Mouse (Mus musculus) ES-E14 (cell line): ENCODE results near the gene Atp6v1e2.

Source experiments
- HCFC1 ChIP-seq: IDR thresholded peaks from 2 replicates; pipeline ENCODE4 v1.6.1; 2012; ENCODE audit warnings: low read length, inconsistent platforms, borderline replicate concordance; ENCODE audit not compliant: insufficient read depth
- MAFK ChIP-seq: IDR thresholded peaks from 2 replicates; pipeline ENCODE4 v1.6.1; 2014; ENCODE audit warnings: mild to moderate bottlenecking, low read depth, low read length, inconsistent platforms; ENCODE audit not compliant: insufficient read depth
- ZC3H11A ChIP-seq: IDR thresholded peaks from 2 replicates; pipeline ENCODE4 v1.6.1; 2012; ENCODE audit warnings: low read depth, mild to moderate bottlenecking, inconsistent platforms, low read length, borderline replicate concordance
- ZNF384 ChIP-seq: IDR thresholded peaks from 2 replicates; pipeline ENCODE4 v1.6.1; 2012; ENCODE audit warnings: low read depth, low read length, inconsistent platforms

- TF ChIP-seq MAFK = no peak
- TF ChIP-seq ZC3H11A = no peak
- TF ChIP-seq ZNF384 = no peak
- no peak for TF ChIP-seq HCFC1
Measured at GRCm38 (mm10) chr17:86966040-86966439, 18.3 kb upstream of the Atp6v1e2 start.
